Mouse (Mus musculus): ENCODE results near the gene Rnasek.

The Rnasek gene

GRCm38 (mm10) chr11:70218039-70218438, 21.6 kb downstream of the Rnasek start:
- DNase-seq (ENCODE audit: extremely low read depth, low read depth), result no peak

- no peak for DNase-seq (ENCODE audit: extremely low read depth, low read depth)
Observed at GRCm38 (mm10) chr11:70216103-70216502, 23.5 kb downstream of the Rnasek start.

GRCm38 (mm10) chr11:70215301-70215700, 24.3 kb downstream of the Rnasek start:
- DNase-seq (ENCODE audit: extremely low read depth, low read depth), result no peak

- DNase-seq (ENCODE audit: extremely low read depth, low read depth), result no peak
Observed at GRCm38 (mm10) chr11:70214856-70215209, 24.8 kb downstream of the Rnasek start.

- no peak for DNase-seq (ENCODE audit: extremely low read depth, low read depth)
Observed at GRCm38 (mm10) chr11:70214191-70214855, 25.3 kb downstream of the Rnasek start.

- no peak for DNase-seq (ENCODE audit: extremely low read depth, low read depth)
Observed at GRCm38 (mm10) chr11:70213736-70214135, 25.9 kb downstream of the Rnasek start.

GRCm38 (mm10) chr11:70212896-70213295, 26.7 kb downstream of the Rnasek start:
- peak; percentile 57 for DNase-seq (ENCODE audit: extremely low read depth, low read depth)

GRCm38 (mm10) chr11:70212423-70212822, 27.2 kb downstream of the Rnasek start, which contains the start of gene Slc16a11:
Slc16a11 (plus strand) TSS chr11:70212752.
- no peak for DNase-seq (ENCODE audit: extremely low read depth, low read depth)

- no peak for DNase-seq (ENCODE audit: extremely low read depth, low read depth)
Observed at GRCm38 (mm10) chr11:70211972-70212371, 27.7 kb downstream of the Rnasek start.

GRCm38 (mm10) chr11:70210681-70211080, 29.0 kb downstream of the Rnasek start:
- no peak for DNase-seq (ENCODE audit: extremely low read depth, low read depth)

GRCm38 (mm10) chr11:70208778-70209388, 30.8 kb downstream of the Rnasek start:
- no peak for DNase-seq (ENCODE audit: extremely low read depth, low read depth)

- no peak for DNase-seq (ENCODE audit: extremely low read depth, low read depth)
Observed at GRCm38 (mm10) chr11:70207283-70207682, 32.4 kb downstream of the Rnasek start.

GRCm38 (mm10) chr11:70206801-70207200, 32.8 kb downstream of the Rnasek start:
- no peak for DNase-seq (ENCODE audit: extremely low read depth, low read depth)

- DNase-seq (ENCODE audit: extremely low read depth, low read depth), result peak; percentile 50
Observed at GRCm38 (mm10) chr11:70201691-70202090, 38.0 kb downstream of the Rnasek start.

- DNase-seq (ENCODE audit: extremely low read depth, low read depth), result no peak
Observed at GRCm38 (mm10) chr11:70200036-70200608, 39.5 kb downstream of the Rnasek start.

GRCm38 (mm10) chr11:70199107-70199506, 40.5 kb downstream of the Rnasek start:
- DNase-seq (ENCODE audit: extremely low read depth, low read depth), result no peak

- no peak for DNase-seq (ENCODE audit: extremely low read depth, low read depth)
Observed at GRCm38 (mm10) chr11:70198332-70198731, 41.3 kb downstream of the Rnasek start.

GRCm38 (mm10) chr11:70193354-70194285, 46.0 kb downstream of the Rnasek start:
- no peak for DNase-seq (ENCODE audit: extremely low read depth, low read depth)

GRCm38 (mm10) chr11:70192157-70192556, 47.5 kb downstream of the Rnasek start:
- DNase-seq (ENCODE audit: extremely low read depth, low read depth), result no peak

GRCm38 (mm10) chr11:70191188-70191587, 48.5 kb downstream of the Rnasek start:
- no peak for DNase-seq (ENCODE audit: extremely low read depth, low read depth)

- DNase-seq (ENCODE audit: extremely low read depth, low read depth), result no peak
Observed at GRCm38 (mm10) chr11:70189319-70190134, 50.1 kb downstream of the Rnasek start.

All from MEL-GATA-1-ER (cell line).